Mouse (Mus musculus) neural tube, embryonic 11.5 days (tissue): ENCODE measurements around the gene Olfr541. TPM values are rescaled to one million over a fixed set of nuclear protein-coding genes. Genes with fewer than 3 reads are reported as not detected.
A peak's percentile ranks its signal among the peaks of the same experiment; 100 is the strongest.
"Not testable (repeated sequence)": the region's sequence is repeated elsewhere in the genome, so short reads cannot be mapped to it uniquely, and the experiment has no call there.

Experiments
- ATAC-seq: fragments of 200-750 bp; cut with Nextera tagmentation; 2 replicates; pipeline ENCODE4 v1.8.0; 2017; ENCODE audit warnings: moderate number of reproducible peaks, mild to moderate bottlenecking, moderate TSS enrichment, moderate library complexity; ENCODE audit not compliant: insufficient read depth, low FRiP score, low TSS enrichment
- DNase-seq: peaks from one replicate; pipeline ENCODE4 v3.0.0-alpha.2; 2015; ENCODE audit warnings: low spot score
- H3K27ac ChIP-seq: fragments of 300-500 bp; sonication (generic); 2 replicates; pipeline ENCODE4 v1.5.1; 2014; ENCODE audit warnings: low read depth, mild to moderate bottlenecking, low read length
- H3K27me3 ChIP-seq: fragments of 300-500 bp; sonication (generic); 2 replicates; pipeline ENCODE4 v1.6.1; 2014; ENCODE audit warnings: mild to moderate bottlenecking, low read length, mixed read lengths; ENCODE audit not compliant: control insufficient read depth, insufficient read depth
- H3K36me3 ChIP-seq: fragments of 300-500 bp; sonication (generic); 2 replicates; pipeline ENCODE4 v1.6.1; 2014; ENCODE audit warnings: mild to moderate bottlenecking, low read length, moderate library complexity, mixed read lengths; ENCODE audit not compliant: control insufficient read depth, insufficient read depth
- H3K4me1 ChIP-seq: fragments of 300-500 bp; sonication (generic); 2 replicates; pipeline ENCODE4 v1.6.1; 2014; ENCODE audit warnings: low read length, mixed read lengths; ENCODE audit not compliant: control insufficient read depth, insufficient read depth
- H3K4me2 ChIP-seq: fragments of 300-500 bp; sonication (generic); 2 replicates; pipeline ENCODE4 v1.6.1; 2014; ENCODE audit warnings: low read depth, mild to moderate bottlenecking, moderate library complexity
- H3K4me3 ChIP-seq: fragments of 300-500 bp; sonication (generic); 2 replicates; pipeline ENCODE4 v1.5.1; 2014; ENCODE audit warnings: low read depth, low read length
- H3K9ac ChIP-seq: fragments of 300-500 bp; sonication (generic); 2 replicates; pipeline ENCODE4 v1.6.1; 2014; ENCODE audit warnings: mild to moderate bottlenecking, low read length
- H3K9me3 ChIP-seq: fragments of 300-500 bp; sonication (generic); 2 replicates; pipeline ENCODE4 v1.6.1; 2016; ENCODE audit warnings: low read length; ENCODE audit not compliant: control insufficient read depth
- WGBS: fragments of 180-500 bp; shearing (Covaris S2); extraction: QIAGEN DNeasy Blood & Tissue Kit; methylation state at CpG from one replicate; pipeline ENCODE4 v1.1.7; 2014; 5-methylcytosine and 5-hydroxymethylcytosine counted together
- polyA plus RNA-seq: library from polyadenylated mRNA; unstranded; fragments of >200 nt; fragmentation: Nextera tagmentation; extraction: Ambion mirVana; gene quantifications from 2 replicates; pipeline ENCODE4 v1.2.1, GENCODE M21; 2014

Gene Olfr541
- not detected in 2 replicates for polyA plus RNA-seq

GRCm38 (mm10) chr7:140696967-140697366 lies at the start of gene Olfr541:
Gene Olfr541, plus strand, starts transcription at chr7:140697267.
- ATAC-seq (no peak), DNase-seq (no peak)
- no peaks in the 10 kb centered on the region for H3K4me1 ChIP-seq
- no peaks in the 10 kb centered on the region for H3K9me3 ChIP-seq
- no peak within 1 kb of the TSS for H3K4me3 ChIP-seq
- no peak within 1 kb of the TSS for H3K9ac ChIP-seq
- H3K36me3 ChIP-seq: no peaks in the 10 kb centered on the region
- no peak within 1 kb of the TSS for H3K27ac ChIP-seq
- no peak within 1 kb of the TSS for H3K4me2 ChIP-seq
- no peaks in the 10 kb centered on the region for H3K27me3 ChIP-seq

GRCm38 (mm10) chr7:140659630-140660029 lies 37.4 kb upstream of the Olfr541 start, which contains the start of gene Olfr539:
Gene Olfr539, plus strand, starts transcription at chr7:140659930.
- no peak within 1 kb of the TSS for H3K9ac ChIP-seq
- 77% methylated on average over 4 of the region's 4 CpGs for WGBS
- no peaks in the 10 kb centered on the region for H3K4me1 ChIP-seq
- H3K4me2 ChIP-seq: no peak within 1 kb of the TSS
- no peak for DNase-seq
- H3K36me3 ChIP-seq: no peaks in the 10 kb centered on the region
- ATAC-seq: no peak
- H3K27me3 ChIP-seq: no peaks in the 10 kb centered on the region
- H3K9me3 ChIP-seq: no peaks in the 10 kb centered on the region
- no peak within 1 kb of the TSS for H3K4me3 ChIP-seq
- no peak within 1 kb of the TSS for H3K27ac ChIP-seq

GRCm38 (mm10) chr7:140670693-140671092 lies 26.4 kb upstream of the Olfr541 start:
- H3K27ac ChIP-seq: not testable (repeated sequence)

GRCm38 (mm10) chr7:140675863-140676262 lies 21.2 kb upstream of the Olfr541 start:
- Histone ChIP-seq H3K9me3 (no peaks in the 10 kb centered on the region), H3K4me2 (no peak overlapping the region), H3K27me3 (no peaks in the 10 kb centered on the region), H3K4me1 (no peaks in the 10 kb centered on the region), H3K9ac (no peak overlapping the region), H3K36me3 (no peaks in the 10 kb centered on the region), H3K4me3 (no peak overlapping the region), H3K27ac (no peak overlapping the region)
- no peak for ATAC-seq
- DNase-seq: no peak
- 8% methylated on average over 3 of the region's 6 CpGs for WGBS

More at GRCm38 (mm10) chr7:140670693-140671092, 26.4 kb upstream of the Olfr541 start:
- not testable (repeated sequence) for H3K4me2 ChIP-seq, H3K4me3 ChIP-seq, H3K36me3 ChIP-seq, H3K27me3 ChIP-seq, DNase-seq, H3K4me1 ChIP-seq, H3K9me3 ChIP-seq, H3K9ac ChIP-seq, ATAC-seq
- WGBS: 93% methylated on average over 3 of the region's 3 CpGs

GRCm38 (mm10) chr7:140679591-140679990 lies 17.5 kb upstream of the Olfr541 start:
- H3K4me3 ChIP-seq, H3K9ac ChIP-seq, H3K9me3 ChIP-seq, H3K4me2 ChIP-seq, DNase-seq, H3K36me3 ChIP-seq, ATAC-seq, H3K27me3 ChIP-seq, H3K4me1 ChIP-seq, H3K27ac ChIP-seq: not testable (repeated sequence)
- WGBS: 69% methylated on average over 4 of the region's 4 CpGs

- H3K9me3 ChIP-seq: no peaks in the 10 kb centered on the region
- no peak within 1 kb of the TSS for H3K4me3 ChIP-seq
- no peaks in the 10 kb centered on the region for H3K4me1 ChIP-seq
- no peak for DNase-seq
- WGBS: 92% methylated on average over 1 of the region's 1 CpGs
- no peak within 1 kb of the TSS for H3K4me2 ChIP-seq
- no peak within 1 kb of the TSS for H3K9ac ChIP-seq
- H3K36me3 ChIP-seq: no peaks in the 10 kb centered on the region
- no peak within 1 kb of the TSS for H3K27ac ChIP-seq
- H3K27me3 ChIP-seq: no peaks in the 10 kb centered on the region
- ATAC-seq: no peak
Observed at GRCm38 (mm10) chr7:140681651-140682050, 15.4 kb upstream of the Olfr541 start, which contains the start of gene Olfr45. Gene Olfr45, plus strand, starts transcription at chr7:140681951.

- Histone ChIP-seq H3K4me3 (no peak overlapping the region), H3K9me3 (no peaks in the 10 kb centered on the region), H3K27ac (no peak overlapping the region), H3K27me3 (no peaks in the 10 kb centered on the region), H3K4me2 (no peak overlapping the region), H3K36me3 (no peaks in the 10 kb centered on the region), H3K4me1 (no peaks in the 10 kb centered on the region), H3K9ac (no peak overlapping the region)
- DNase-seq (peak; percentile 22), ATAC-seq (no peak)
- 41% methylated on average over 2 of the region's 2 CpGs for WGBS
Observed at GRCm38 (mm10) chr7:140706348-140706747, 9.3 kb downstream of the Olfr541 start.

- Histone ChIP-seq H3K9ac (no peak overlapping the region), H3K27me3 (no peaks in the 10 kb centered on the region), H3K9me3 (no peaks in the 10 kb centered on the region), H3K4me3 (no peak overlapping the region), H3K4me1 (no peaks in the 10 kb centered on the region), H3K4me2 (no peak overlapping the region), H3K27ac (no peak overlapping the region), H3K36me3 (no peaks in the 10 kb centered on the region)
- WGBS: 80% methylated on average over 6 of the region's 6 CpGs
- ATAC-seq: no peak
- DNase-seq: no peak
Observed at GRCm38 (mm10) chr7:140707536-140708284, 10.6 kb downstream of the Olfr541 start.
